25 mouse cellular contexts compared by ENCODE assay signal in genomic region chr2:64818159-64818558, GRCm38 (mm10).
"Had no signal": no experiment of that assay in that cellular context is flagged by ENCODE, and none has a peak within 500 bp of the region (broad histone marks: within the 10 kb centered on the region; RNA-seq: fewer than 3 reads in every experiment).

No protein-coding gene starts in this region.

- H3K4me2 ChIP-seq: heart, embryonic 12.5 days; hindbrain, embryonic 12.5 days; hindbrain, embryonic 14.5 days; intestine, embryonic 15.5 days; limb, embryonic 12.5 days; liver, embryonic 11.5 days; liver, embryonic 13.5 days; liver, embryonic 15.5 days had no signal

- DNase-seq: gastrocnemius, adult 2 months; gastrocnemius, postnatal 10 days; gastrocnemius, postnatal 25 days; heart, adult 18-20 months; heart, postnatal 10 days; heart, postnatal 4 days; kidney, adult 9 months; kidney, postnatal 14 days; liver; liver, embryonic 13.5 days had no signal

- ATAC-seq: hindbrain, embryonic 16.5 days; inflammation-experienced regulatory T-cells, adult 6 months; intestine, embryonic 15.5 days; intestine, postnatal 0 days had no signal

- H3K4me3 ChIP-seq: gastrocnemius, adult 2 months; heart, embryonic 10.5 days; heart, embryonic 12.5 days; hindbrain, embryonic 10.5 days; hindbrain, embryonic 12.5 days; intestine, embryonic 15.5 days; layer of hippocampus, adult 2 months; left cerebral cortex, adult 2 months; limb, embryonic 10.5 days; limb, embryonic 12.5 days; liver, embryonic 13.5 days; liver, embryonic 15.5 days had no signal

- H3K36me3 ChIP-seq: heart, embryonic 10.5 days; heart, embryonic 12.5 days; hindbrain, embryonic 10.5 days; hindbrain, embryonic 12.5 days; intestine, embryonic 15.5 days; limb, embryonic 10.5 days; limb, embryonic 12.5 days; liver, embryonic 13.5 days; liver, embryonic 15.5 days had no signal

- H3K4me1 ChIP-seq: heart, embryonic 12.5 days; hindbrain, embryonic 10.5 days; hindbrain, embryonic 12.5 days; intestine, embryonic 15.5 days; liver, embryonic 13.5 days; liver, embryonic 15.5 days had no signal

- H3K9ac ChIP-seq: heart, embryonic 12.5 days; hindbrain, embryonic 12.5 days; hindbrain, embryonic 14.5 days; intestine, embryonic 15.5 days; limb, embryonic 12.5 days; liver, embryonic 13.5 days; liver, embryonic 15.5 days had no signal

- H3K9me3 ChIP-seq: heart, embryonic 10.5 days; heart, embryonic 12.5 days; hindbrain, embryonic 10.5 days; hindbrain, embryonic 12.5 days; intestine, embryonic 15.5 days; limb, embryonic 10.5 days; limb, embryonic 12.5 days; liver, embryonic 13.5 days; liver, embryonic 15.5 days had no signal

- H3K27me3 ChIP-seq: heart, embryonic 12.5 days; hindbrain, embryonic 12.5 days; intestine, embryonic 15.5 days; limb, embryonic 12.5 days; liver, embryonic 13.5 days; liver, embryonic 15.5 days had no signal

- H3K27ac ChIP-seq: gastrocnemius, adult 2 months; heart, embryonic 10.5 days; hindbrain, embryonic 10.5 days; hindbrain, embryonic 12.5 days; hindbrain, embryonic 14.5 days; intestine, embryonic 15.5 days; layer of hippocampus, adult 2 months; left cerebral cortex, adult 2 months; limb, embryonic 10.5 days; limb, embryonic 12.5 days; liver, embryonic 13.5 days; liver, embryonic 15.5 days had no signal
